Mouse (Mus musculus): ENCODE results near the gene Ddi2.

Ddi2 gene

DNA sequence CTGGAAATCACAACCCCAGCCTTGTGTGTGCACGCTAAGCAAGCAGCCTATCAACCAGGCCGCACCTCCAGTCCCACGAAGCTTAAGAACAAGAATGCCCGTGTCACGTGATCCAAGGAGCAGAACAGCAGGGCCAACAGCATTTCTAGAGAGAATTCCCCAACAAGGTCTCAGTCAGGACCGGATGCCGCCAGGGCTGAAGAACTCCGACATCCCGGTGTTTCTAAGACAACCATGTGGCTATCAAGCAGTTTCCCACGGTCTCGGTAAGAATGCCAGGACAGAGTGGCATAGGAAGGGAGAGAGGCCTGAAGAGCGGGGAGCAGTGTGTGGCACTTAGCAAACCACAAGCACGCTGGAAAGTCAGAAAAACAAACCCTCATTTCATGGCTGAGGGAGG is 69.4 kb downstream of the Ddi2 start:
- DNase-seq (ENCODE audit: low spot score) = no peak

DNA sequence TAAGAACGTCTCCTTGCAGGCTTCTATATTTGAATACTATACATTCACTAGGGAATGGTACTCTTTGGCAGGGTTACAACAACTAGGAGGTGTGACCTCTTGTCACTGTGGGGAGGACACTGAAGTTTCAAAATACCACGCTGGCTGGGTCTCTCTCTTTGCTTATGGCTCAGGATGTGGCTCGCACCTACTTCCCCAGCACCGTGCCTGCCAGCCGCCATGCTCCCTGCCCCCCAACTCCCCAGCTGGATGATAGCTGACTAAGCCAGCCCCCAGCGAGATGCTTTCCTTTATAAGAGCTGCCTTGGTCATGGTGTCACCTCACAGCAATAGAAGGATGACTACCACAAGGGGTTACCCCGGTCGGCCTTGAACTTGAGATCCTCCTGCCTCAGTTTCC is 70.2 kb downstream of the Ddi2 start:
- DNase-seq (ENCODE audit: low spot score) = no peak

DNA sequence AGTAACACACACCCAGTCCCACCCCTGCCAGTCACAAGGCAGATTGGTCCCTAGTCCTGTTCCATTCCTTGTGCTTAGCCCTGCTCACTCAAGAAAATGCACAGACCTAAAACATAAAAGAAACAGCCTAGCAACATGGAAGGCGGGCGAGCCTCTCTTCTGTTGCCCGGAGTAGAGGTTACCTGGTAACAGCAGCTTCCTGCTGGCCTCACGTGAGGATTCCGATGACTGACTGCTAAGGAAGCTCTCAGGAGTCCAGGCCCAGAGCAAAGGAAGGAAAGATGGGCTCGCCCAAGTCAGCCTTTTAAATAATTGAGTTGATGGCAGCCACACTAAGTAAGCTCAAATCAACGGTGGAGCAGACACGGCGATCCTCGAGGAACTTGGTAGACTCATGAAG is 71.3 kb downstream of the Ddi2 start:
- no peak for DNase-seq (ENCODE audit: low spot score)

- DNase-seq (ENCODE audit: low spot score) = no peak
Observed at GRCm38 (mm10) chr4:141651286-141651685, 71.9 kb downstream of the Ddi2 start.

DNA sequence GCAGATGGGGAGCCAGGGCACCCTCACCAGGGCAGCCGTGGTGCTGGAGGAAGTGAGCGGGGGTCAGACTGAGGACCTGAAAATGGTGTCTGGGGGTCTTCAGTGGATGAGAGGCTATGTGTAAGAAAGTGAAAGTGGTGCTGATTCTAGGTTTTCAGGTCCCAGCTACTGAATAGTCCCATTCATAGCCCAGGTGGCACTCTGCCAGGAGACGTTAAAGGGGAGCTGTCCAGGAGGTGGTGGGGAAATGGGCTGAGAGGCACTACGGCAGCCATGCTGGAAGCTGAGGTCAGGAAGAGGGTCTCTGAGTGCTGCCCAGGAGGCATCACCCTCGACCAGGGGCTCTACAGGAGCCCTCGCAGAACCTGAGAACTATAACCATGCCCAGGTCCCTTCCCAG is 74.0 kb downstream of the Ddi2 start:
- no peak for DNase-seq (ENCODE audit: low spot score)

GRCm38 (mm10) chr4:141648262-141648661 is 75.0 kb downstream of the Ddi2 start:
- DNase-seq (ENCODE audit: low spot score) = no peak

DNA sequence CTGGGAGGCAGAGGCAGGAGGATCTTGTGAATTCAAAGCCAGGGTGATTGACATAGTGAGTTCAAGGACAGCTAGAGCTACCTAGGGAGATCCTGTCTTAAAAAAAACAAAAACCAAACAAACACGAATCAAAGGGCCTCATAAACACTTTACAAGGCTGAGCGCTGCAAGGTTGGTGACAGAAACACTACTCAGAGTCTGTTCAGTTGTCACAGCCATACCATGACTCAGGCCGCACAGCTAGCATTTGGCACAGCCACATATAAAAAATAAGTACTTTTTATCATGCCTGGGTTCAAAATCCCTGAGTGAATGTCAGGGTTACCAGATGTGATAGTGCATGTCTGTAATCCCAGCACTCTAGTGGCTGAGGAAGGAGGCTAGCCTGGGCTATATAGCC is 76.0 kb downstream of the Ddi2 start:
- DNase-seq (ENCODE audit: low spot score) = no peak

DNA sequence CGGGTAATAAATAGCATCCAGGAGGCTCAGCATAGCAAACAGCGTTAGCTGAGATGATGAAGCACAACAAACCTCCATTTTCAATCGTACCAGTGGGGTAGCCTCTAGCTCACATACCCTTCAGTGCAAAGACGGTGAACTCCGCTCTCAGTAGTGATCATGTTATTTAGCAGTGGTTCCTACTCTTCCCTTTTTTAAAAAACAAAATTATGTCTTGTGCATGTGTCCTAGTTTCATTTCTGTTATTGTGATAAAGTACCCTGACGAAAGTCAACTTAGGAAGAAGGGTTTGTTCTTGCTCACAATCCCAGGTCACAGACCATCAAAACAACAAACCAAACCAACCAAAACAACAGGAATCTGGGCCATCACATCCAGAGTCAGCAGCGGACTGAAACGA is 77.2 kb downstream of the Ddi2 start:
- DNase-seq (ENCODE audit: low spot score) = no peak

DNA sequence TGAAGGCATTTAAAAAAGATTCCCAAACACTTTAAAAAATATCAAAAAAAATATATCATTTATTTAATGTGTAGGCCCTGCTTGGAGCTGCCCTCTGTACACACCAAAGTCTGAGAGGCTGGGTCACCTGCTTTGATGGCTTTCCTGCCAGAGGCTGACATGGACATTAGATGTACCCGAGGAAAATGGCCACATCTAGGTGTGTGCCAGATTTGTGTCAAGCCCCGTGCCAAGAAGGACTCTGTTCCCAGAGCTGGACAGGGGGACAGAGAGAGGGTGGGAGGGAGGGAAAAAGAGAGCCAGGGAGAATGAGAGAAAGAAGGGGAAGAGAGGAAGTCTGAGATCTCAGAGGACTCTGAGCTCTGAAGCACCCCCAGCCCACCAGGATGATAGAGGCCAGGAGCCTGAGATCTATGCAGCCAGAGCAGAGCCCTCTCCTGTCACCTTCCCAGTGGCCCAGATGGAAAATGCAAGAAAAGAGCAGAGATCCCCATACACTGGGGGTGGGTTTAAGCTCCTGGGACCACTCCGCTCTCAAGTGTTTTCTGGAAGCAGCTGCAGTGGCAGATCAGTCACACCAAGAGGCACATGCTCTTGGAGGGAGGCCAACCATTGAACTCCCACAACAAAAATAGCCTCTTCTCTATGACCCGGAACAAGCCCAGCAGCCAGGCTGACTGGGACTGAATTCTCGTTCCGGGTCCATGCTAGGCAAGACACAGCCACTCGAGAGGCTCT is 79.9 kb downstream of the Ddi2 start:
- peak; percentile 57 for DNase-seq (ENCODE audit: low spot score)

DNA sequence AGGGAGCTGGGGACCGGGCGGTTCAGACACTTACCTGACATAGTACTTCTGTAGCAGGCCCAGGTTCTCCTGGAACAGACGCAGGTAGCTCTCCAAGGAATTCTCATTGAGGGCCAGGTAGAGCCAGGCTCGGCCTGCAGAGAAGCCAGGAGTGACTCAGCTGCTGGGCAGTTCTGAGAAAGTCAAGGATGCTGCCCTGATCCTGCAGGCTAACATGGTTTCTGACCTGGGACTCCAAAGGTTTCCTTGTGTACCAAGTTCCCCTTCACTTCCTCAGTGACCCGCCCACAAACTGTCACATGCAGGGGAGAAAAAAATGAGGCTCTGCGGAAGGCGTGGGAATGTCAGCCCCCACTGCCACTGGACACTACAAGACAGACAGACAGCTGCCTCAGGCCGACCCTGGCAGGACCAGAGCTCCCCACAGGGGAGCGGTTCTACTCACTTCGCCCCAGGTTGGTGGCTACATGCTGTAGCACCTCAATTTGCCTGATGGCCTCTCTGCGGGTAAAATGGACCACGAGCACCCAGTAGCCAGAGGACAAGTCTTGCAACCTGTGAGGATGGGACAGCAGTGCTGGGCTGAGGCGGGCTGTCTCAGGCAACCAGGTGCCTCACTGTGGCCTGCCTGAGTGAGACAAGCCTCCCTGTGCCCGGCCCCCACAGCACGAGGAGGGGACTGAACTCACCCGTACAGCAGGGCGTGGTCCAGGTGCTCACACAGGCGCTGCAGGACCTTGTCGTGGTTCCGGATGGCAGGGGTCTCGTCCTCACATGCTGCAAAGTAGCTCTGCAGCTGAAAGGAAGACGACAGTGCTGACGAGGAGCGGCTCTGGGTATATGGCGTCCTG is 81.0 kb downstream of the Ddi2 start:
- no peak for DNase-seq (ENCODE audit: low spot score)

- no peak for DNase-seq (ENCODE audit: low spot score)
Observed at GRCm38 (mm10) chr4:141641353-141641771, 81.9 kb downstream of the Ddi2 start.

GRCm38 (mm10) chr4:141639474-141639873 is 83.7 kb downstream of the Ddi2 start:
- DNase-seq (ENCODE audit: low spot score) = no peak

GRCm38 (mm10) chr4:141636693-141637092 is 86.5 kb downstream of the Ddi2 start:
- DNase-seq (ENCODE audit: low spot score) = no peak

GRCm38 (mm10) chr4:141635991-141636390 is 87.2 kb downstream of the Ddi2 start:
- DNase-seq (ENCODE audit: low spot score) = no peak

DNA sequence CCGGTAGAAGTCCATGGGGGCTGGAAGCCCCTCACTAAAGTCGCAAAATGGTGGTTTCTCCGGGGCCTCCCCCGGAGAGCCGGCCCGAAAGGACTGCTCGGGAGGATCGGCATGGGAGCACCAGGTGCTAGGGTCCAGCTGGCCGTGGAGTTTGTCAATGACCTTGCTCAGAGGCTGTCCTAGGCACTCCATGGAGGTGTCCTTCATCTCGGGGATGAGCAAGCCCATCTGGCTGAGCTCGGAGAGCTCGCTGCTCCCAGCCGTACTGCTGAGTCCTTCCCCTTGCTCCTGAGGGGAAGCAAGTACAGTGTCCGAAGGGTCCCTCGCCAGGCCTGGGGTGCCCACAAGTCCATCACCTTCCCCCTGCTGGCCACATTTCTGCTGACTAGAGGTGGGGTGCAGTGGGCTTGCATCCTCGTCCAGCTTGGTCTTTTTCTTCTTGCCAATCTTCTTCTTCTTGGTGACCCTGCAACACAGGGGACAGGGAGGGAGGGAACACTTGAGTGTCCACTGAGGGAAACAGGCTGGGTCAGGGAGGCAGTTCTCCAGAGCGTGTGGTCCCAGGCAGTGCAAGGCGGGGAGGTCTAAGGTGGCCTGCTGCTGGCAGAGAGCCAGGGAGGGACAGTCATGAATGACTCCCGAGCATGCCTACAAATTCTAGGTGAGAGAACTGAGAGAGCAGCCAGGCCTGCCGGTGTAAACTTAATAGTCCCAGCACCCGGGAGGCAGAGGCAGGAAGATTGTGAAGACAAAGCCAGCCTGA is 90.9 kb downstream of the Ddi2 start:
- DNase-seq (ENCODE audit: low spot score) = no peak

DNA sequence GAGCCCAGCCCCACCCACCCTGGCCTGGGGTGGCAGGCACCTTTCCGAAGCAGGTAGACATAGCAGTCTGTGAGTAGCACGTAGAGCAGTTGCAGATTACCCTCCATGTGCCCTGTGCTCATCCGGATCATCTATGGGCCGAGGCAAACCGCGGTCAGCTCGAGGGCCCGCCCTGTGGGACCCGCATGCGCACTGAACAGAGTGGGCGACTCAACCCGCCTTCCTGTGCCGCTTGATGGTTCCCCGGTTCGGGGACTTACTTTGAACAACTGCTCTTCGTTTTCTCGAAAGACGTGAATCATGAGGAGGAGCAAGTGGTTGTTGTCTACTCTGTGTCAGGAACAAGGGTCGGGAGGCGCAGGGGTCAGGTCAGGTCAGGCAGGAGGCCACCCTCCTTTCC is 92.0 kb downstream of the Ddi2 start:
- DNase-seq (ENCODE audit: low spot score) = no peak

- DNase-seq (ENCODE audit: low spot score) = no peak
Observed at GRCm38 (mm10) chr4:141630021-141630420, 93.2 kb downstream of the Ddi2 start.

DNA sequence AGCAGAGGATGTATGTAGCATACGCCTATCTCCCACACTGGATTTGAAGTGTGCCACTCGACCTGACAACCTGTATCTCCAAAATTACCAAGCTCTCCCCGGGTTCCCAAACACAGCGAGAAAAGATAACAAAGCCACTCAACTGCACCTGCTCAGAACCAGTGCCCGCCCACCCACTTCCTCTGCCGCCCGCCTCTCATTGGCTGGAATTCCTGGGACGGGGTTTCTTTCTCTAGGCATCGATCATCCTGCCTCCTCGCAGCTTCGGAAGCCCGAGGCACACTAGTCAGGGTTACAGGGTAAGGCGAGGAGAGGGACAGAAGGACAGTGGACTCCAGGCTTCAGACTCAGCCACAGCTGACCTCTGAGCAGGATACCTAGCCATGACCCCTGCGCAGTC is 94.6 kb downstream of the Ddi2 start:
- DNase-seq (ENCODE audit: low spot score) = no peak

Data from layer of hippocampus, adult 9-10 months (tissue).